Mouse (Mus musculus) midbrain, embryonic 12.5 days (tissue): Measurements from ENCODE around the gene Ccr3. TPM values are rescaled to one million over a fixed set of nuclear protein-coding genes. Genes with fewer than 3 reads are reported as not detected.

Experiments
- ATAC-seq: fragments of 200-750 bp; cut with Nextera tagmentation; 2 replicates; pipeline ENCODE4 v1.8.0; 2017; ENCODE audit warnings: low read depth, moderate TSS enrichment, moderate library complexity; ENCODE audit not compliant: low FRiP score
- H3K27ac ChIP-seq: fragments of 300-500 bp; sonication (generic); replicated peaks from 2 replicates; pipeline ENCODE4 v1.5.1; 2016; ENCODE audit warnings: mild to moderate bottlenecking
- H3K27me3 ChIP-seq: fragments of 300-500 bp; sonication (generic); 2 replicates; pipeline ENCODE4 v1.6.1; 2016; ENCODE audit warnings: mild to moderate bottlenecking
- H3K36me3 ChIP-seq: fragments of 300-500 bp; sonication (generic); 2 replicates; pipeline ENCODE4 v1.6.1; 2016
- H3K4me1 ChIP-seq: fragments of 300-500 bp; sonication (generic); 2 replicates; pipeline ENCODE4 v1.6.1; 2016
- H3K4me2 ChIP-seq: fragments of 300-500 bp; sonication (generic); replicated peaks from 2 replicates; pipeline ENCODE4 v1.6.1; 2016; ENCODE audit warnings: mild to moderate bottlenecking, moderate library complexity
- H3K4me3 ChIP-seq: fragments of 300-500 bp; sonication (generic); 2 replicates; pipeline ENCODE4 v1.5.1; 2016; ENCODE audit warnings: mild to moderate bottlenecking
- H3K9ac ChIP-seq: fragments of 300-500 bp; sonication (generic); replicated peaks from 2 replicates; pipeline ENCODE4 v1.6.1; 2016; ENCODE audit warnings: mild to moderate bottlenecking, moderate library complexity
- H3K9me3 ChIP-seq: fragments of 300-500 bp; sonication (generic); 2 replicates; pipeline ENCODE4 v1.6.1; 2016; ENCODE audit warnings: mild to moderate bottlenecking
- WGBS: fragments of 180-500 bp; shearing (Covaris S2); methylation state at CpG from one replicate; pipeline ENCODE4 v1.1.7; 2016; 5-methylcytosine and 5-hydroxymethylcytosine counted together
- polyA plus RNA-seq: library from polyadenylated mRNA; unstranded; fragments of >200 nt; fragmentation: Nextera tagmentation; extraction: Ambion mirVana; gene quantifications from 2 replicates; pipeline ENCODE4 v1.2.1, GENCODE M21; 2016

Gene Ccr3
- polyA plus RNA-seq, 1 experiment from 2014 or later: 0.06 TPM

- H3K27me3 ChIP-seq: no peaks in the 10 kb centered on the region
- no peak overlapping the region for H3K27ac ChIP-seq
- ATAC-seq: no peak
- H3K4me1 ChIP-seq: no peaks in the 10 kb centered on the region
- WGBS: 94% methylated on average over 2 of the region's 2 CpGs
- H3K9ac ChIP-seq: no peak overlapping the region
- H3K4me2 ChIP-seq: no peak overlapping the region
- no peaks in the 10 kb centered on the region for H3K36me3 ChIP-seq
- no peaks in the 10 kb centered on the region for H3K9me3 ChIP-seq
- H3K4me3 ChIP-seq: no peak overlapping the region
Observed at GRCm38 (mm10) chr9:123999784-124000183, 22.0 kb upstream of the Ccr3 start.

- H3K27ac ChIP-seq: no peak overlapping the region
- no peak overlapping the region for H3K9ac ChIP-seq
- H3K36me3 ChIP-seq: no peaks in the 10 kb centered on the region
- ATAC-seq: no peak
- WGBS: 79% methylated on average over 2 of the region's 2 CpGs
- no peaks in the 10 kb centered on the region for H3K9me3 ChIP-seq
- H3K4me1 ChIP-seq: no peaks in the 10 kb centered on the region
- no peak overlapping the region for H3K4me2 ChIP-seq
- H3K4me3 ChIP-seq: no peak overlapping the region
- no peaks in the 10 kb centered on the region for H3K27me3 ChIP-seq
Observed at GRCm38 (mm10) chr9:124012691-124013090, 9.1 kb upstream of the Ccr3 start.

- Histone ChIP-seq H3K27me3 (no peaks in the 10 kb centered on the region), H3K4me2 (no peak overlapping the region), H3K36me3 (no peaks in the 10 kb centered on the region), H3K9me3 (no peaks in the 10 kb centered on the region), H3K9ac (no peak overlapping the region), H3K27ac (no peak overlapping the region), H3K4me3 (no peak overlapping the region), H3K4me1 (no peaks in the 10 kb centered on the region)
- WGBS: 85% methylated on average over 3 of the region's 3 CpGs
- no peak for ATAC-seq
Observed at GRCm38 (mm10) chr9:124013270-124013669, 8.5 kb upstream of the Ccr3 start.

- H3K36me3 ChIP-seq: no peaks in the 10 kb centered on the region
- no peak overlapping the region for H3K4me2 ChIP-seq
- no peak overlapping the region for H3K27ac ChIP-seq
- ATAC-seq: no peak
- WGBS: 88% methylated on average over 2 of the region's 2 CpGs
- no peaks in the 10 kb centered on the region for H3K9me3 ChIP-seq
- no peak overlapping the region for H3K9ac ChIP-seq
- H3K4me3 ChIP-seq: no peak overlapping the region
- no peaks in the 10 kb centered on the region for H3K4me1 ChIP-seq
- no peaks in the 10 kb centered on the region for H3K27me3 ChIP-seq
Observed at GRCm38 (mm10) chr9:124014985-124015652, 6.7 kb upstream of the Ccr3 start.

GRCm38 (mm10) chr9:124016048-124016447 is 5.7 kb upstream of the Ccr3 start:
- WGBS: 78% methylated on average over 2 of the region's 2 CpGs
- H3K4me1 ChIP-seq: no peaks in the 10 kb centered on the region
- no peak overlapping the region for H3K4me2 ChIP-seq
- no peak overlapping the region for H3K4me3 ChIP-seq
- no peak for ATAC-seq
- H3K27ac ChIP-seq: no peak overlapping the region
- no peaks in the 10 kb centered on the region for H3K36me3 ChIP-seq
- no peaks in the 10 kb centered on the region for H3K27me3 ChIP-seq
- H3K9me3 ChIP-seq: no peaks in the 10 kb centered on the region
- no peak overlapping the region for H3K9ac ChIP-seq

- Histone ChIP-seq H3K4me1 (no peaks in the 10 kb centered on the region), H3K4me2 (no peak overlapping the region), H3K36me3 (no peaks in the 10 kb centered on the region), H3K27ac (no peak overlapping the region), H3K4me3 (no peak overlapping the region), H3K9ac (no peak overlapping the region), H3K27me3 (no peaks in the 10 kb centered on the region), H3K9me3 (no peaks in the 10 kb centered on the region)
- ATAC-seq: no peak
- WGBS: 86% methylated on average over 3 of the region's 3 CpGs
Observed at GRCm38 (mm10) chr9:124019887-124020286, 1.9 kb upstream of the Ccr3 start.

GRCm38 (mm10) chr9:124033345-124033744 is 11.6 kb downstream of the Ccr3 start:
- Histone ChIP-seq H3K27me3 (no peaks in the 10 kb centered on the region), H3K4me3 (no peak overlapping the region), H3K4me1 (no peaks in the 10 kb centered on the region), H3K4me2 (no peak overlapping the region), H3K27ac (no peak overlapping the region), H3K9ac (no peak overlapping the region), H3K36me3 (no peaks in the 10 kb centered on the region), H3K9me3 (no peaks in the 10 kb centered on the region)
- 56% methylated on average over 1 of the region's 1 CpGs for WGBS
- ATAC-seq: no peak

- H3K4me2 ChIP-seq: no peak overlapping the region
- H3K9me3 ChIP-seq: no peaks in the 10 kb centered on the region
- ATAC-seq: no peak
- no peak overlapping the region for H3K27ac ChIP-seq
- 63% methylated on average over 4 of the region's 4 CpGs for WGBS
- H3K9ac ChIP-seq: no peak overlapping the region
- H3K27me3 ChIP-seq: no peaks in the 10 kb centered on the region
- no peaks in the 10 kb centered on the region for H3K4me1 ChIP-seq
- no peaks in the 10 kb centered on the region for H3K36me3 ChIP-seq
- no peak overlapping the region for H3K4me3 ChIP-seq
Observed at GRCm38 (mm10) chr9:124037707-124038106, 15.9 kb downstream of the Ccr3 start.

- H3K4me3 ChIP-seq: no peak overlapping the region
- ATAC-seq: no peak
- WGBS: 82% methylated on average over 2 of the region's 2 CpGs
Observed at GRCm38 (mm10) chr9:124038158-124038582, 16.4 kb downstream of the Ccr3 start.

GRCm38 (mm10) chr9:124038949-124039348 is 17.2 kb downstream of the Ccr3 start:
- H3K9ac ChIP-seq: no peak overlapping the region
- H3K27me3 ChIP-seq: no peaks in the 10 kb centered on the region
- WGBS: 90% methylated on average over 5 of the region's 5 CpGs
- no peaks in the 10 kb centered on the region for H3K4me1 ChIP-seq
- H3K36me3 ChIP-seq: no peaks in the 10 kb centered on the region
- no peak overlapping the region for H3K4me3 ChIP-seq
- no peaks in the 10 kb centered on the region for H3K9me3 ChIP-seq
- ATAC-seq: no peak
- no peak overlapping the region for H3K4me2 ChIP-seq
- H3K27ac ChIP-seq: no peak overlapping the region

More at GRCm38 (mm10) chr9:124038158-124038582, 16.4 kb downstream of the Ccr3 start:
- Histone ChIP-seq H3K9me3 (no peaks in the 10 kb centered on the region), H3K4me2 (no peak overlapping the region), H3K36me3 (no peaks in the 10 kb centered on the region), H3K27me3 (no peaks in the 10 kb centered on the region), H3K27ac (no peak overlapping the region), H3K9ac (no peak overlapping the region), H3K4me1 (no peaks in the 10 kb centered on the region)

GRCm38 (mm10) chr9:124040932-124041331 is 19.2 kb downstream of the Ccr3 start:
- Histone ChIP-seq H3K4me2 (no peak overlapping the region), H3K36me3 (no peaks in the 10 kb centered on the region), H3K9me3 (no peaks in the 10 kb centered on the region), H3K4me3 (no peak overlapping the region), H3K27me3 (no peaks in the 10 kb centered on the region), H3K27ac (no peak overlapping the region), H3K4me1 (no peaks in the 10 kb centered on the region), H3K9ac (no peak overlapping the region)
- no peak for ATAC-seq
- WGBS: 80% methylated on average over 3 of the region's 3 CpGs

- Histone ChIP-seq H3K27ac (no peak overlapping the region), H3K9ac (no peak overlapping the region), H3K4me2 (no peak overlapping the region), H3K36me3 (no peaks in the 10 kb centered on the region), H3K27me3 (no peaks in the 10 kb centered on the region), H3K4me1 (no peaks in the 10 kb centered on the region), H3K9me3 (no peaks in the 10 kb centered on the region), H3K4me3 (no peak overlapping the region)
- no peak for ATAC-seq
- WGBS: 65% methylated on average over 2 of the region's 2 CpGs
Observed at GRCm38 (mm10) chr9:124053532-124053931, 31.8 kb downstream of the Ccr3 start.

- Histone ChIP-seq H3K4me1 (no peaks in the 10 kb centered on the region), H3K27ac (no peak overlapping the region), H3K36me3 (no peaks in the 10 kb centered on the region), H3K4me3 (no peak overlapping the region), H3K4me2 (no peak overlapping the region), H3K27me3 (no peaks in the 10 kb centered on the region), H3K9me3 (no peaks in the 10 kb centered on the region), H3K9ac (no peak overlapping the region)
- 77% methylated on average over 3 of the region's 3 CpGs for WGBS
- no peak for ATAC-seq
Observed at GRCm38 (mm10) chr9:124056158-124056709, 34.5 kb downstream of the Ccr3 start.
